Mouse (Mus musculus) liver, adult 10 weeks (tissue): Measurements from ENCODE around the gene Map4k1. TPM values are rescaled to one million over a fixed set of nuclear protein-coding genes. Genes with fewer than 3 reads are reported as not detected.

Source experiments
- polyA plus RNA-seq: library from polyadenylated mRNA; stranded (reverse); fragments of 350-450 nt; fragmentation: Illumina TruSeq; extraction: RNeasy Lipid Tissue Mini Kit (QIAGEN cat#74804); gene quantifications from one replicate; pipeline ENCODE4 v1.2.3, GENCODE M21; 2014; ENCODE audit warnings: low read depth, low replicate concordance

Gene Map4k1
- polyA plus RNA-seq: not detected

DNA sequence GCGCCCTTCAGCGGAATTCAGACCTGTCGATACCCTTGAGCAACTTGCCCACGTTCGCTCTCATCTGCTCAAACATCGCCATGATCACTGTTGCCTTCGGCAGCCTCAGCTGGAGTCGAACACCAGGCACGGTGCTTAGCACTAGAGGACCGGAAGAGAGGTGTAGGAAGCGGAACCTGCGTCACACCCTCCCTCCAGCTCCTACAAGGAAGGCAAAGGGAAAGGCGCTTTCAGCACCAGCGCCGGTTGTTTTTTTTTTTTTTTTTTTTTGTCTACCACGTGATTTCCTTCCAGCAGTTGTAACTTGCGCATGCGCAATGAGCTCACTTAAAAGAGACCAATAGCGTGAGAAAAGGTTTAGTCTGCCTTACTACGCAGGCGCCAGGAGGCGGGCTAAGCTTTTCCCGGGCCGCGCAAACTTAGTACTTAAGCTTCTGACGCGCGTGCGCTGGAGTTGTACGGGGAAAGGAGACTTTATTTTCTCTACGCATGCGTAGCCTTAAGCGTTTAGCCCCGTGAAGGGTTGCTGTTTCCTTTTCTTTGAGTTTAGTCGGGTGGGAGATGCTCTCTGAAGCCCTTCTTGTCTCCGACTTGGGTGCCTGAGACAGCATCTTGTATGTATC, at the start of gene Map4k1, which contains the start of gene Eif3k:
Gene Map4k1 (plus strand): TSS at position 400 of the 623 bp plus-strand sequence.
Gene Eif3k (minus strand): TSS at position 214 of the 623 bp plus-strand sequence.

DNA sequence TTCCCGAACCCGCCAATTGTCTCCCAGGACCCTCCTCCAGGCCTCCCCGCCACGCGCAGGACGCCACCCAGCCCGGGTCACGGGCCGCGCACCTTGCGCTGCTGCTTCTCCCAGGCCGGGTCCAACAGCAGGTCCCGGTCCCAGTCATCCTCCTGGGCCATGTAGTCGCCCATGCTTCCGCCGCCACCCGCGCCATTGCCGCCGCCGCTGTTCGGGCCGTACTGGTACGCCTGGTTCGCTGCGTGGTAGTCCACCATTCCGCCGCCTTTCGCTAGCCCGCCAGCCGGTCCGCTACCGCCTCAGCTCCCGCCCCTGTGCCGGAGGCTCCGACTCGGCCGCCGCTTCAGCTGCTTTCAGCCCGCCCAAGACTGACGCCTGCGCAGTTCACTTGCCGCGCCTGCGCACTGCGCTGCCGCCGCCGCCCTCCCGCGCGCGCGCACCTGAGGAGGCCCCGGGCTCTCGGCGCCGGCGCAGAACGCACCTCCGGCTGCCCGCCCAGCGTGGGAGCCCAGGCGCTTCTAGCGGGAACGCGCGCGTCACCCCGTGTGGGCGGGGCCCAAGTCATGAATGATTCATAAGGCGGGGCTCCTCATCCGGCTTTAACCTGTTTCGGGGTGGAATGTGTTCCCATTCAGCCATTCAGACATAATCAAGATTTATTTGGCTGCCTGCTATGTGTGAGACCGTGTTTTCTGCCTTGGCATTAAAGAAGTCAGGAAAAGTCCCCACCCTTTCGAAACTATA, 19.8 kb upstream of the Map4k1 start, which contains the start of gene Actn4:
Gene Actn4 (minus strand): TSS at position 414 of the 744 bp plus-strand sequence.

Other genes starting within 250 kb of the Map4k1 start
- gene Mrps12, start 240.2 kb upstream of the Map4k1 start, polyA plus RNA-seq: 34.0 TPM
- 0.34 TPM for gene Sars2, start 240.1 kb upstream of the Map4k1 start, polyA plus RNA-seq
- not detected for gene Ccer2, start 225.9 kb upstream of the Map4k1 start, polyA plus RNA-seq
- gene Sirt2, start 215.3 kb upstream of the Map4k1 start, polyA plus RNA-seq: 16.0 TPM
- 1.1 TPM for gene Nfkbib, start 214.5 kb upstream of the Map4k1 start, polyA plus RNA-seq
- 0.48 TPM for gene Rinl, start 193.1 kb upstream of the Map4k1 start, polyA plus RNA-seq
- 104 TPM for gene Hnrnpl, start 173.5 kb upstream of the Map4k1 start, polyA plus RNA-seq
- gene Ech1, start 156.8 kb upstream of the Map4k1 start, polyA plus RNA-seq: 59.4 TPM
- 6.6 TPM for gene Lgals4, start 148.2 kb upstream of the Map4k1 start, polyA plus RNA-seq
- not detected for gene Lgals7, start 118.2 kb upstream of the Map4k1 start, polyA plus RNA-seq
- gene Capn12, start 100.6 kb upstream of the Map4k1 start, polyA plus RNA-seq: not detected
- gene Actn4, start 19.7 kb upstream of the Map4k1 start, polyA plus RNA-seq: 18.6 TPM
- 9.8 TPM for gene Eif3k, start 186 bp upstream of the Map4k1 start, polyA plus RNA-seq
- not detected for gene Ryr1, start 143.1 kb downstream of the Map4k1 start, polyA plus RNA-seq
- gene Rasgrp4, start 152.8 kb downstream of the Map4k1 start, polyA plus RNA-seq: 0.11 TPM
- 2.1 TPM for gene Fam98c, start 174.2 kb downstream of the Map4k1 start, polyA plus RNA-seq
- not detected for gene Ggn, start 188.2 kb downstream of the Map4k1 start, polyA plus RNA-seq
- gene Spred3, start 188.4 kb downstream of the Map4k1 start, polyA plus RNA-seq: 0.66 TPM
- gene Psmd8, start 198.7 kb downstream of the Map4k1 start, polyA plus RNA-seq: 69.6 TPM
- gene Catsperg1, start 232.0 kb downstream of the Map4k1 start, polyA plus RNA-seq: not detected